Mouse (Mus musculus) c-Kit-positive CD71-negative TER-119-negative erythroid progenitor cells, embryonic 14.5 days (primary cell): ENCODE results near the gene Map2k5.

Experiments
- DNase-seq: peaks from one replicate; pipeline ENCODE4 v3.0.0-alpha.2; 2013; ENCODE audit warnings: low read depth

Map2k5 gene

GRCm38 (mm10) chr9:63145249-63146125, 232.2 kb downstream of the Map2k5 start:
- no peak for DNase-seq

- DNase-seq = no peak
Observed at GRCm38 (mm10) chr9:63144502-63145248, 233.0 kb downstream of the Map2k5 start.

- DNase-seq = no peak
Observed at GRCm38 (mm10) chr9:63143641-63144501, 233.8 kb downstream of the Map2k5 start.

- DNase-seq = no peak
Observed at GRCm38 (mm10) chr9:63143227-63143626, 234.5 kb downstream of the Map2k5 start.

- no peak for DNase-seq
Observed at GRCm38 (mm10) chr9:63142335-63143036, 235.2 kb downstream of the Map2k5 start.

GRCm38 (mm10) chr9:63141641-63142334, 235.9 kb downstream of the Map2k5 start:
- no peak for DNase-seq

- DNase-seq = no peak
Observed at GRCm38 (mm10) chr9:63140211-63140610, 237.5 kb downstream of the Map2k5 start.

- DNase-seq = no peak
Observed at GRCm38 (mm10) chr9:63139661-63140060, 238.0 kb downstream of the Map2k5 start.

- no peak for DNase-seq
Observed at GRCm38 (mm10) chr9:63138481-63138967, 239.2 kb downstream of the Map2k5 start.

GRCm38 (mm10) chr9:63137615-63137915, 240.1 kb downstream of the Map2k5 start:
- DNase-seq = no peak

GRCm38 (mm10) chr9:63136756-63137614, 240.7 kb downstream of the Map2k5 start:
- DNase-seq = no peak

- DNase-seq = no peak
Observed at GRCm38 (mm10) chr9:63136241-63136640, 241.5 kb downstream of the Map2k5 start.

GRCm38 (mm10) chr9:63135801-63136200, 241.9 kb downstream of the Map2k5 start:
- DNase-seq = peak; percentile 55

GRCm38 (mm10) chr9:63135356-63135755, 242.3 kb downstream of the Map2k5 start:
- no peak for DNase-seq

- DNase-seq = no peak
Observed at GRCm38 (mm10) chr9:63133659-63134058, 244.0 kb downstream of the Map2k5 start.

GRCm38 (mm10) chr9:63132673-63133601, 244.8 kb downstream of the Map2k5 start:
- DNase-seq = peak; percentile 79

- no peak for DNase-seq
Observed at GRCm38 (mm10) chr9:63131957-63132602, 245.6 kb downstream of the Map2k5 start.

- no peak for DNase-seq
Observed at GRCm38 (mm10) chr9:63129641-63130041, 248.1 kb downstream of the Map2k5 start.
